ENCODE assay signal across 9 mouse cellular contexts in the genomic region with DNA sequence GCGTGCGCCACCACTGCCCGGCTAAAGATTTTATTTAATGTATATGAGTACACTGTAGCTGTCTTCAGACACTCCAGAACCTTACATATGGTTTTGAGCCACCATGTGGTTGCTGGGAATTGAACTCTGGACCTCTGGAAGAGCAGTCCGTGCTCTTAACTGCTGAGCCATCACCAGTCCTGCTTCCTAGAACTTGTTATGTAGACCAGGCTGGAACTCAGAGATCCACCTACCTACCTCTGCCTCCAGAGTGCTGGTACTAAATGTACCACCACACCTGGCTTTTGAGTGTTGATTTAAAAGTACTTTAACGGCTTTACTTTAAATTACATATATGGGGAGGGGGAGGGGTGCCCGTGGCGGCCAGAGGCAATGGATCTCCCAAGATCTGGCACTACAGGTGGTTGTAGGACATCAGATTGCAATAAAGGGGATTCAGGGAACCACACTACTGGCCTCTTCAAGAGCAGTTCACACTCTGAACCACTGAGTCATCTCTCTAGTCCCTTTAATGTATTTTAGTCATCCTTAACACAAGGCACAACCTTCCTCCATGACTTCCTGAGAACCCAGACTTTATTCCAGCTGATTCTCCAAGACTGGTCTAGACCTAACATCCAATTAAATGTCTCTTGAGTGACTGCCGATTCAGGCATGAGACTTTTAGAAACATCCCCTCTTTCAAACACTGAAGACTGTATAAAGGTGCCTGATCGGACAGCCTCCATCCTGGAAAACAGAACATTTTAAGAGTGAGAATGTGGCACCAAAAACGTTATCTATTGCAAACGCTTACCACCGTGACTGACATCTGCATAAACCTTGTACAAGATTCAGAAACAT. TPM values are rescaled to one million over a fixed set of nuclear protein-coding genes. Genes with fewer than 3 reads are reported as not detected.
DNase-seq lines count a peak whose midpoint lies in the region; ATAC-seq lines count a peak whose summit lies in the region.
"Had no signal": no experiment of that assay in that cellular context is flagged by ENCODE, and none has a peak within 500 bp of the region (broad histone marks: within the 10 kb centered on the region; RNA-seq: fewer than 3 reads in every experiment).

No protein-coding gene starts in this region.

- H3K4me1 ChIP-seq in heart, embryonic 10.5 days = peaks cover 17% of the 10 kb centered on the region
- H3K4me1 ChIP-seq in forebrain, embryonic 13.5 days = peaks cover 32% of the 10 kb centered on the region
- H3K4me1 ChIP-seq in liver, embryonic 15.5 days (replicated peaks) = peaks cover 55% of the 10 kb centered on the region

- no peak for DNase-seq in heart, embryonic 10.5 days (ENCODE audit: low spot score)
- no peak for DNase-seq in heart, adult 18-20 months
- DNase-seq in CD4-positive helper T cell, adult 2 months (ENCODE audit: low read depth, low spot score) = peak; percentile 24
- DNase-seq in T-cell, adult 2 months (ENCODE audit: low spot score) = no peak
- no peak for DNase-seq in ovary, postnatal 10 days (ENCODE audit: low spot score)

- H3K4me3 ChIP-seq in heart, embryonic 10.5 days = peak overlapping the region; percentile 94
- H3K4me3 ChIP-seq in forebrain, embryonic 13.5 days = peak overlapping the region; percentile 97
- H3K4me3 ChIP-seq in liver, embryonic 15.5 days (replicated peaks) = peak overlapping the region; percentile 89

- H3K9ac ChIP-seq in forebrain, embryonic 13.5 days = peak overlapping the region; percentile 97
- H3K9ac ChIP-seq in liver, embryonic 15.5 days = peak overlapping the region; percentile 91

- WGBS in heart, embryonic 10.5 days = 54% methylated on average over 12 of the region's 12 CpGs
- 54% methylated on average over 12 of the region's 12 CpGs for WGBS in forebrain, embryonic 13.5 days
- 39% methylated on average over 12 of the region's 12 CpGs for WGBS in liver, embryonic 15.5 days (ENCODE audit: insufficient replicate concordance)

- H3K27me3 ChIP-seq in heart, embryonic 10.5 days (ENCODE audit: insufficient read depth, poor library complexity, severe bottlenecking) = no peaks in the 10 kb centered on the region
- H3K27me3 ChIP-seq in forebrain, embryonic 13.5 days = no peaks in the 10 kb centered on the region
- H3K27me3 ChIP-seq in liver, embryonic 15.5 days = no peaks in the 10 kb centered on the region

- no peaks in the 10 kb centered on the region for H3K9me3 ChIP-seq in heart, embryonic 10.5 days
- no peaks in the 10 kb centered on the region for H3K9me3 ChIP-seq in forebrain, embryonic 13.5 days (replicated peaks)
- no peaks in the 10 kb centered on the region for H3K9me3 ChIP-seq in liver, embryonic 15.5 days (replicated peaks)

- H3K4me2 ChIP-seq in forebrain, embryonic 13.5 days = peak overlapping the region; percentile 71
- H3K4me2 ChIP-seq in liver, embryonic 15.5 days = peak overlapping the region; percentile 93

- ATAC-seq in forebrain, embryonic 13.5 days = no peak
- no peak for ATAC-seq in liver, embryonic 15.5 days (ENCODE audit: insufficient read depth)
- ATAC-seq in frontal cortex, adult (ENCODE audit: low TSS enrichment) = no peak

- H3K27ac ChIP-seq in heart, embryonic 10.5 days = peak overlapping the region; percentile 95
- no peak overlapping the region for H3K27ac ChIP-seq in forebrain, embryonic 13.5 days
- H3K27ac ChIP-seq in liver, embryonic 15.5 days (replicated peaks) = peak overlapping the region; percentile 85

- H3K36me3 ChIP-seq in heart, embryonic 10.5 days = peaks cover 38% of the 10 kb centered on the region
- H3K36me3 ChIP-seq in forebrain, embryonic 13.5 days (ENCODE audit: poor library complexity, severe bottlenecking) = peaks cover 37% of the 10 kb centered on the region
- H3K36me3 ChIP-seq in liver, embryonic 15.5 days (replicated peaks) = peaks cover 47% of the 10 kb centered on the region

RNA-seq across cellular contexts. Expression of a gene that starts 1.3 kb away (rescaled TPM):
- polyA plus RNA-seq in heart, embryonic 10.5 days (2016; fragmentation: Nextera tagmentation; extraction: Ambion mirVana) = 271 and 373 TPM in 2 replicates
- 10 to 100 TPM; 68.6 to 77.1 TPM for total RNA-seq in heart, adult 18-20 months (2021)
- 349 and 357 TPM in 2 replicates for polyA plus RNA-seq in forebrain, embryonic 13.5 days (2015; fragmentation: Nextera tagmentation; extraction: Ambion mirVana)
- 138 and 139 TPM in 2 replicates for polyA plus RNA-seq in liver, embryonic 15.5 days (2015; fragmentation: Nextera tagmentation; extraction: Ambion mirVana)

RNA-seq across cellular contexts. Expression of a gene that starts 20.2 kb away (rescaled TPM):
- polyA plus RNA-seq in heart, embryonic 10.5 days (2016; fragmentation: Nextera tagmentation; extraction: Ambion mirVana) = not detected in 2 replicates
- not detected for total RNA-seq in heart, adult 18-20 months (2021)
- polyA plus RNA-seq in forebrain, embryonic 13.5 days (2015; fragmentation: Nextera tagmentation; extraction: Ambion mirVana) = not detected in 2 replicates
- polyA plus RNA-seq in liver, embryonic 15.5 days (2015; fragmentation: Nextera tagmentation; extraction: Ambion mirVana) = not detected in 2 replicates
- polyA plus RNA-seq: CD4-positive, CD25-positive, alpha-beta regulatory T cell, adult 4 months had no signal

RNA-seq across cellular contexts. Expression of a gene that starts 20.3 kb away (rescaled TPM):
- polyA plus RNA-seq in heart, embryonic 10.5 days (2016; fragmentation: Nextera tagmentation; extraction: Ambion mirVana) = 0.89 and 2.1 TPM in 2 replicates
- total RNA-seq in heart, adult 18-20 months (2021) = 1 to 10 TPM; 3.4 to 4.9 TPM
- 4.4 and 5.3 TPM in 2 replicates for polyA plus RNA-seq in forebrain, embryonic 13.5 days (2015; fragmentation: Nextera tagmentation; extraction: Ambion mirVana)
- 35.7 and 50.7 TPM in 2 replicates for polyA plus RNA-seq in liver, embryonic 15.5 days (2015; fragmentation: Nextera tagmentation; extraction: Ambion mirVana)
